Mouse (Mus musculus) thymus, adult 18-20 months (tissue): Measurements from ENCODE around the gene Slc37a4.
"Not testable (repeated sequence)": the region's sequence is repeated elsewhere in the genome, so short reads cannot be mapped to it uniquely, and the experiment has no call there.

Experiments
- DNase-seq, 2 experiments: peaks; one replicate each; pipeline ENCODE4 v3.0.0; 2022; ENCODE audit warnings: mixed read lengths in 2 of 2

Slc37a4 gene

GRCm38 (mm10) chr9:44399114-44399794, 2.6 kb downstream of the Slc37a4 start:
- no peak for DNase-seq

GRCm38 (mm10) chr9:44399795-44400114, 3.1 kb downstream of the Slc37a4 start:
- no peak for DNase-seq

DNA sequence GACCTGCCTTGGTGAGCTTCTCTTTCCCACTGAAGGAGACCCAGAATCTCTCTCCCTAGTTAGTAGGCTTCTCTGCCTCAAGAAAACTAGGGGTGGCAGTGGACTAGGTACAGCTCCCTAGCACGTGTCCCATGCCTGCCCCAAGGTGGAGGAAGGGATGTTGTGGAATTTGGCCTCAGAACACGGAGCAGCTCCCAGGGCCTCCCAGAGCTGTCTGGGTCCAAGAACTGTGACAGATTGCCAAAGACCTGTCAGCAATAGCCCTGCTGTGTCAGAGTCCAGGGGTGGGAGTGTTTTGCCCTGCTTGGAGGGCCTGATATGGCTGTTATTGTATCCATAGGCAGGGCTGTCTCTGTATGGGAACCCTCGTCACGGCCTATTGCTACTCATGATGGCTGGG, 4.4 kb downstream of the Slc37a4 start:
- no peak for DNase-seq

DNA sequence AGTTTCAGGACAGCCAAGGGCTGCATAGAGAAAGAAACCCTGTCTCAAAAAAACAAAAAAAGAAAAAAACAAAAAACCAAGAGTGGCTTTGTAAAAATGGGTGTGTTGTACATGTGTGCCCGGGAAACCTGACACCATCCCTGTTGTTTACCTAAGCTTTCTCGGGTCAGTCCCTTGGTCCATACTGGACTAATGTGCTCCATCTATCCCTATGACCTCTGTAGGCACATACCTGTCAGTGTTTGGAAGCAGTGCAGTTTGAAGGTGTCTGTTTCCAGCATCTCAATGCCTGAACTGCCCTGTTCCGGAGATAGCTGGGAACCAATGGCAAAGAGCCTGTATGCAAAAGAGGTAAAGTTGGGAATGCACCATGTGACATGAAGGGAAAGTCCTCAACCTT, 8.4 kb downstream of the Slc37a4 start:
- DNase-seq = no peak

DNA sequence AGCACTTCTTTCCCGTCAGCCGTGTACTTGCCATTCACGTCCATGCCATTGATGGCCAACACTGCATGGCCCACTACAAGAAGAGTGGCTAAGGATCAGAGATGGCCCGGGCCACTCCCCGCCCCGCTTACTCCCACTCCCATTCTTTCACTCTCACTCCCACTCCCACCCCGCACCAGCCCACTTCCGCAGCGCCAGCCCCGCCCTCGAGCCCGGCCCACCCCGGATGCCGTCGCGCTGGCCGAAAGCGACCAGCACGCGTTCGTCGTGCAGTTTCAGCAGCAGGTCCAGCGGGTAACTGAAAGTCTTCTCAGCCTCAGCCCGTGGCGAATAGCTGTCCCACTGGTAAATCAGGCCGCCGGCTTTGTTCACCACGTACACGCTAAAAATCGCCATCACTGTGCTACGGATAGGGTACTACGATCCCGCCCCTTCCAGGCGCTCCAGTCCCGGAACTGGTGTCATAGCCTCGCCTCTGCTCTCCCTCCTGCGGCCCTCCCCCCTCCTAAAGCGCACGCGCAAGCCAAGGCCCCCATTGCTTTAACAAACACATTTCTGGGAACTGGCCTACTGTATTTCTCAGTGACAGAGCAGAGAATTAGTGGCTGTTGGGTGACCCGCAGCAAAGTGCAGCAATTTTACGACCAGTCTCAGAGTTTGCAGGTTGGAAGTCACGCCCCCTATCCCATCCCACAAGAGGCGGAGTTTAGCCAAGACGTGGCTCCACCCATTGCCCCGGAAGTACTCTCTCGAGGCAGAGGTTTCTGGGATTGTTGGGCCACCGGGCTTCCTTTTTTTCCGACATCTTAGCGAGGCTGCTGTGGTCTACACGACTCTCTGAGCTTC, 10.5 kb downstream of the Slc37a4 start, which contains the start of the genes Rps25 and Trappc4:
Gene Rps25 (plus strand): TSS at position 234 of the 846 bp plus-strand sequence.
Gene Trappc4 (minus strand): TSS at position 695 of the 846 bp plus-strand sequence.
- peak; percentile 79 to 86 for DNase-seq

DNA sequence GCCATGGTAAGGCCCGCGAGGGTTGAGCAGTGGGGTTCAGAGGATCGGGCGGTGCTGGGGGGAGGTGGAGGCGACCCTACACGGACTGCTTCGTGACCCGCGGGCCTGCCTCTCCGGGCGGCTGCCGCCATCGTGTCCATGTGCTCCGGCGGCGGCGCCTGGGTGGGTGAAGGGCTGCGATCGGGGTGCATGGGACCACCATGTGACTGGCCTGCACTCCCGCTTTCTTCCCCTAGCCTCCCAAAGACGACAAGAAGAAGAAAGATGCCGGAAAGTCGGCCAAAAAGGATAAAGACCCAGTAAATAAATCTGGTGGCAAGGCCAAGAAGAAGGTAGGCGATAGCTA, 11.1 kb downstream of the Slc37a4 start:
- DNase-seq = no peak

DNA sequence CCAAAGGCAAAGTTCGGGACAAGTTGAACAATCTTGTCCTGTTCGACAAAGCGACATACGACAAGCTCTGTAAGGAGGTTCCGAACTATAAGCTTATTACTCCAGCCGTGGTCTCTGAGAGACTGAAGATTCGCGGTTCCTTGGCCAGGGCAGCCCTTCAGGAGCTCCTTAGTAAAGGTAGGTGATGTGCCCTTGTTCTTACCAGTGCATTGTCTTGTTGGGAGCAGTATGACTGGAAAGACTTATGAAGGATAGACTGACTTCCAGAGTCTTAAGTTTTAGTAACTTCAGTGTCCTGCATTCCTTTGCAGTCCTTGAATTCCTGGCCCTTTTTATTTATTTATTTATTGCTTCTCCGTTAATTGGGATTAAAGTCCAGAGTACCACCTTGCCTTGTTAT, 12.0 kb downstream of the Slc37a4 start:
- DNase-seq = not testable (repeated sequence)

- DNase-seq = no peak
Observed at GRCm38 (mm10) chr9:44410647-44411336, 14.1 kb downstream of the Slc37a4 start.

GRCm38 (mm10) chr9:44411601-44412130, 15.0 kb downstream of the Slc37a4 start:
- DNase-seq = no peak

GRCm38 (mm10) chr9:44412306-44412705, 15.7 kb downstream of the Slc37a4 start:
- DNase-seq = no peak

DNA sequence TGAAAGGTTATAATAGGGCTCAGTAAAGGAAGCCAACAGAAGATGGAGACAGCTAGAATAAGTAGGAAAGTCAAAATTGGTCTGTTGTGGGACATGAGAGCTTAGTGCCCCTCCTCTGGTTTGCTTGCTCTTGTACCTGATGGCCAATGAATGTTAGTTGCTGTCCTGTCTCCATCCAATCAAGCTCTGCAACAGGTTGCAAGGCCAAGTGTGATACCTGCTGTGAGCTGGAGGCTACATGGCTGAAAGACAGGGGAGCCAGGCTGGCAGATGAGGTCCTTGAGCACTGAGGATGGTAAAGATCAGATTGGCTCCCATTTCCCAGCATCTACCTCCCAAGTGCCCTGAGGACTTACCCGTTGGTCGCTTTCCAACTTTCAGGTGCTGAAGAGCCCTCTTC, 16.1 kb downstream of the Slc37a4 start:
- DNase-seq = no peak

DNA sequence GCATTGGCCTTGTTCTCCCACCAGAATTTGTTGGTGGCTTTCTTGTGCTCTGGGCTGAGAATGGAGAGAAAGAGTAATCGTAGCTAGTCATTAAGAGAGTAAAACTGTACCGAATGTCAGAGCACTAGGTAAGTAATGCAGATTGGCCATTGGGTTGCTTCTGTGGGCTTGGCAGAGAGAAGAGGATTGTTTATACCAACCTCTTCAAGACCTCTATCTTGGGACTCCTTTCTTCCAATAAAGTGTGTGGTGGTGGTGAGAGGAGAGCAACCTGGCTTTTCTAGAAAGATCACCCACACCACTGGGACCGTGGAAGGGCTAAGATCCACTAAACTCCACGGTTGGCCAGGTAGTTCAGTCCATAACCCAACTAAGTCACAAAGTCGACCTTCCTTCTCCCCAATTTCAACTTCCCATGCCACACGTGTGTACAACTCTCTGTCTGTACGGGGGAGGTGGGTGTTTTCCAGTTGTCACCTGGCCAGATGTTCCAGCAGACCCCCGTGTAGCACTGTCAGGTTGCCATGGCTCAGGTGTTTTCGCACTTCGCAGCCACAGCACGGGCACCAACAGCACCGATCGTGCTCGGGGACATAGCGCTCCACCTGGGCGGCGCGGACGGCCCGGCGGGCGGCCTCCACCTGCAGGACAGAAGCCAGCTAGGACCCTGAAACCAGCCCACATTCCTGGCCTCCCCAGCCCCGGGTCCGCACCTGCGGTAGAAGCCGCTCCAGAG, 20.7 kb downstream of the Slc37a4 start:
- no peak for DNase-seq

DNA sequence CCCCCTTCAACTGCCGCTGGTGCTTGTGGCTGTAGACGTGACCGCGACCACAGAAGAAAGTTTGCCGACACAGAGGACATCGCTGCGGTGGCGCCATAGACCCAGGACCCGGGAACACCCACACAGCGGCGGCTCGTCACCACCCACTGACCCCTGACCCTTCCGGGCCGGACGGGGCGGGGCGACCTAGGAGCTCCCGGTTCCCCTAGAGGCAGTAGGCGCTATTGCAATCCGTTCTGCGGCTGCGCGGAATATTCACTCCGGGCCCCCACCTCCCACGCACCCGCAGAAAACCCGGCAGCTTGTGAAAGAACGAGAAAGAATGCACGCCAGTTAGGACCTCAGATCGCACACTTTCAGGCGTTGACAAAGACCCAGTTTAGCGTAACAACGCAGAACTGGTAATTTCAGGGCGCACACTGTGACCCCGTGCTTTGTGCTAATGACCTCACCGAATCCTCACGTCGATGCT, 21.3 kb downstream of the Slc37a4 start:
- peak; percentile 78 to 86 for DNase-seq

GRCm38 (mm10) chr9:44418519-44419385, 22.1 kb downstream of the Slc37a4 start, which contains the start of gene Ccdc84:
TSS of gene Ccdc84 (minus strand) at chr9:44418569.
- DNase-seq = no peak

- not testable (repeated sequence) for DNase-seq
Observed at GRCm38 (mm10) chr9:44419730-44420129, 23.1 kb downstream of the Slc37a4 start.

DNA sequence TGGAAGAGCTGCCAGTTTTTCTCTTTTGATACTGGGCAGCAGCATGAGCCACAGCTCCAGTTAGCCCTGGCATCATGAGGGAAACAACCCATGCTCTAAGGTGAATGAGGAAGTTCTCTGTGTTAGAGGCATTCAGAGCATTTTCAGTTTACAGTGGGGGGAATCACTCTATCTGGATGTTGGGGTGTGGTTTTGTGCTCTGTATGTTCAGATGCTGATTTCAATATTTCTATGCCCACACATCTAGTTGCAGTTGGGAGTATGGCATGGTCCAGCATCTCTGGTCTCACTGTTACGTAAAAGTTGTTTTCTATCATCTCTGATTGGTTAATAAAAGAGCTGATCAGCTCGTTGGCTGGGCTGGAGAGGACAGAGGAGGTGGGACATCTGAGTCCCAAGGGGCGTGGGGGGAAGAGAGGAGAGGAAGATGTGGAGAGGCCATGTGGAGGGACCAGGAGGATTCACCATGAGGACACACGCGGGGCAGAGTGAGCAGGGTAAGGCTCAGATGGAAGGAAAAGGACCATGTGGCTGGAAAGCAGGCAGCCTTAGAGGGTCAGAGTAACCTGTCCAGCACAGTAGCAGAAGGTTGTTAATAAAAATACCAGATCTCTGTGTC, 23.7 kb downstream of the Slc37a4 start:
- no peak for DNase-seq

DNA sequence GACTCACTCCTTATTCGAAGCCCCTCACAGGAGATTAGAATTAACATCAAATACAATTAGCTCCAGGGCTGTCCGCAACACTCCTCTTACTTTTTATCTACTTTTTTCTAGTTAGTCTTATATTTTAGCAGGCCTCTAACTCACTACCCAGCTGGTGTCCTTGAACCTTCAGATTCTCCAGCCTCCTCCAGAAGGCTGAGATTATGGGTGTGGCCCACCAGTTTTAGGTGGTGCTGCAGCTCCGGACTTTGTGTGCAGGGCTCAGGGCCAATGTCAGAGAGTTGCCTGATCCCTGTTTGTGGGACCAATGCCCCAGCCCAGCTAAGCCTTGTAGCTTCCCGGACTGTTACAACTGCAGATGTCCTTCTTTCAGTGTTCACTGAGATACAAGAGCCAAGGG, 26.9 kb downstream of the Slc37a4 start:
- no peak for DNase-seq

DNA sequence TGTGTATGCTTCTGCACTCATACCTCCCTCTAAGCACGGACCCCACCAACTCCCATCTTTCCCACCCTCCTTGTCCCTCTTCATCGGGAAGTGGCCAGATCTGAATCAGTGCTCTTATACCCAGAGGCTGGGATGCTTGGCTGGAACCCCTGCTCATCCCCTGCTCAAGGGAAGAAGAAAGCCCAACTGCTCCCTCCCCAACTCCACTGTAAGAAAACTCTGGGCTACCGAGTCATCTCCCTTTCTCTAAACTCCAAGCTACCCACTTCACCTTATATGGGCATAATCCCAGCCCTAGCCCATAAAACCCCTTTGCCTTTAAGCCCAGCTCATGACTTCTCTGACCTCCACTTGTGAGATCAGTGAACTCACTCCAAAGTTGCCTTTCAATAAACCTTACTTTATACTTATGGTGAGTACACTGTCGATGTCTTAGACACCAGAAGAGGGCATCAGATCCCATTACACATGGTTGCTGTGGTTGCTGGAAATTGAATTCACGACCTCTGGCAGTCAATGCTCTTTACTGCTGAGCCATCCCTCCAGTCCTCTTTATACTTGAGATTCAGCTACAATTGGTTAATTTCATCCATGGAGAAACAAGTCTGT, 36.0 kb downstream of the Slc37a4 start:
- no peak for DNase-seq

GRCm38 (mm10) chr9:44435747-44436146, 39.1 kb downstream of the Slc37a4 start:
- DNase-seq = no peak

DNA sequence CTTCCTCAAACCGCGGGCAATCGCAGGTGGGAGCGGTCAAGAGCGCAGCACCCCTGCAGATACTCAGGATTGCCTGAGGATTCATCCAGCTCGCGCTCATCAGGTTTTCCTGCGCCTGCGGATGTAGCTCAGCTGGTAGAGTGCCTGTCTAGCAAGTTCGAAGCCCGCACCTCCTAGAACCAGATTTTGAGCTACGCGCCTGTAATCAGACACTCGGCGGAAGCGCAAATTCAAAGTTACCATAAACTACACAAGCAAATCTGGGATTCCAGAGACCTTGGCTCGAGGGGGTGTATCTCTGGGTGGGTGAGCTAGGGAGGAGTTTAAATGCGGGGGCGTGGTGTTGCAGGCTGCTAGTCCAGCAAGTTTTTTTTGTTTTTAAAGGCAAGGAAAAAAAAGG, 44.3 kb downstream of the Slc37a4 start, which contains the start of gene Foxr1:
Gene Foxr1 (minus strand): TSS at position 176 of the 400 bp plus-strand sequence.
- DNase-seq = no peak
